Mouse (Mus musculus): ENCODE results near the gene Ube3a. TPM values are rescaled to one million over a fixed set of nuclear protein-coding genes. Genes with fewer than 3 reads are reported as not detected.

The Ube3a gene
- polyA plus RNA-seq, 1 experiment from 2014 or later = 125 TPM

GRCm38 (mm10) chr7:59253373-59253772 lies 24.8 kb downstream of the Ube3a start:
- H3K4me2 ChIP-seq = no peak overlapping the region
- no peaks in the 10 kb centered on the region for H3K9me3 ChIP-seq
- no peak overlapping the region for H3K9ac ChIP-seq
- H3K4me3 ChIP-seq = no peak overlapping the region
- H3K27me3 ChIP-seq = no peaks in the 10 kb centered on the region
- peaks cover 23% of the 10 kb centered on the region for H3K36me3 ChIP-seq
- 91% methylated on average over 2 of the region's 2 CpGs for WGBS
- no peaks in the 10 kb centered on the region for H3K4me1 ChIP-seq
- no peak for ATAC-seq (ENCODE audit: borderline replicate concordance, extremely low read depth, low FRiP score, low TSS enrichment)
- H3K27ac ChIP-seq = no peak overlapping the region

DNA sequence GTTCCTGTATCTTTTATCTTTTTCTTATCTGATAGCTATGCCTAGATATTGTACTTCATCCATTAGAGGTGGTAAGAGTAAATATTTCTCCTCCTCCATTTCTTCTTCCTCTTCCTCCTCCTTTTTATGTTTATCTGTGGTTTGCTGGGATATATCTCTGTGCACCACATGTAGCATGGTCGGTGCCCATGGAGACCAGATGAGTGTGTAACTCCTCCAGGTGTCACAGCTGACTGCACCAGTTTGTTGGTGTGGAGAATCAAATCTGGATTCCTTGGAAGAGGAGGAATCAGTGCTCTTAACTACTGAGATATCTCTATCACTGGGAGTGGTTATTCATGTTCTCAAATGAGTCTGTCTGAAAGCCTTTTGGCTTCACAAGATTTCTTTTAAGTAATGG lies 37.0 kb downstream of the Ube3a start:
- H3K36me3 ChIP-seq = no peaks in the 10 kb centered on the region
- ATAC-seq (ENCODE audit: borderline replicate concordance, extremely low read depth, low FRiP score, low TSS enrichment) = no peak
- WGBS = 83% methylated on average over 1 of the region's 1 CpGs
- no peaks in the 10 kb centered on the region for H3K9me3 ChIP-seq
- no peaks in the 10 kb centered on the region for H3K4me1 ChIP-seq
- no peak overlapping the region for H3K4me3 ChIP-seq
- H3K27me3 ChIP-seq = no peaks in the 10 kb centered on the region
- no peak overlapping the region for H3K9ac ChIP-seq
- H3K27ac ChIP-seq = no peak overlapping the region
- H3K4me2 ChIP-seq = no peak overlapping the region

DNA sequence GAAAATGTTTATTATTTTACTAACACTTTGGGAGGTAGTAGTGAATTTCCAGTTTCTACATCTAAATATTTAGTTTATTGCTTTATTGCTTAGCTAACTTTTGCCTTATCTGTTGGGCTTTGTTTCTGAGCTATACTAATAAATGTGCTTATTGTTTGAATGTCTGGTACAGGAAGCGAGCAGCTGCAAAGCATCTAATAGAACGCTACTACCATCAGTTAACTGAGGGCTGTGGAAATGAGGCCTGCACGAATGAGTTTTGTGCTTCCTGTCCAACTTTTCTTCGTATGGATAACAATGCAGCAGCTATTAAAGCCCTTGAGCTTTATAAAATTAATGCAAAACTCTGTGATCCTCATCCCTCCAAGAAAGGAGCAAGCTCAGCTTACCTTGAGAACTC lies 43.2 kb downstream of the Ube3a start:
- no peaks in the 10 kb centered on the region for H3K9me3 ChIP-seq
- no peak overlapping the region for H3K4me3 ChIP-seq
- no peaks in the 10 kb centered on the region for H3K27me3 ChIP-seq
- H3K9ac ChIP-seq = no peak overlapping the region
- H3K4me1 ChIP-seq = no peaks in the 10 kb centered on the region
- no peak overlapping the region for H3K4me2 ChIP-seq
- no peak overlapping the region for H3K27ac ChIP-seq
- peaks cover 9% of the 10 kb centered on the region; the same call in 1 of the 2 replicates for H3K36me3 ChIP-seq
- ATAC-seq (ENCODE audit: borderline replicate concordance, extremely low read depth, low FRiP score, low TSS enrichment) = 0 out of 2 replicates have a peak, but pooled peaks have one; percentile 23
- WGBS = 38% methylated on average over 4 of the region's 4 CpGs

- Histone ChIP-seq H3K9ac (no peak overlapping the region), H3K27ac (no peak overlapping the region), H3K9me3 (no peaks in the 10 kb centered on the region), H3K4me2 (no peak overlapping the region), H3K4me3 (no peak overlapping the region), H3K4me1 (no peaks in the 10 kb centered on the region), H3K36me3 (peaks cover 17% of the 10 kb centered on the region; the same call in 1 of the 2 replicates), H3K27me3 (no peaks in the 10 kb centered on the region)
- whole genome bisulfite sequencing = 86% methylated on average over 1 of the region's 1 CpGs
- ATAC-seq (ENCODE audit: borderline replicate concordance, extremely low read depth, low FRiP score, low TSS enrichment) = no peak
Measured at GRCm38 (mm10) chr7:59312576-59312975, 84.0 kb downstream of the Ube3a start.

- Histone ChIP-seq H3K4me2 (no peak overlapping the region), H3K27ac (no peak overlapping the region), H3K9me3 (no peaks in the 10 kb centered on the region), H3K4me1 (no peaks in the 10 kb centered on the region), H3K4me3 (no peak overlapping the region), H3K9ac (no peak overlapping the region), H3K27me3 (no peaks in the 10 kb centered on the region), H3K36me3 (no peaks in the 10 kb centered on the region)
- no peak for ATAC-seq (ENCODE audit: borderline replicate concordance, extremely low read depth, low FRiP score, low TSS enrichment)
- WGBS = 93% methylated on average over 1 of the region's 1 CpGs
Measured at GRCm38 (mm10) chr7:59322759-59323158, 94.2 kb downstream of the Ube3a start.
